Mouse (Mus musculus) stomach, postnatal 0 days (tissue): ENCODE results near the gene Cyba.

Experiments
- CTCF ChIP-seq: IDR thresholded peaks from 2 replicates; pipeline ENCODE4 v1.5.1; 2016; ENCODE audit warnings: antibody characterized with exemption, low read depth, mild to moderate bottlenecking, moderate library complexity
- EP300 ChIP-seq: optimal IDR thresholded peaks from 2 replicates; pipeline ENCODE3; 2016; ENCODE audit warnings: antibody characterized with exemption

DNA sequence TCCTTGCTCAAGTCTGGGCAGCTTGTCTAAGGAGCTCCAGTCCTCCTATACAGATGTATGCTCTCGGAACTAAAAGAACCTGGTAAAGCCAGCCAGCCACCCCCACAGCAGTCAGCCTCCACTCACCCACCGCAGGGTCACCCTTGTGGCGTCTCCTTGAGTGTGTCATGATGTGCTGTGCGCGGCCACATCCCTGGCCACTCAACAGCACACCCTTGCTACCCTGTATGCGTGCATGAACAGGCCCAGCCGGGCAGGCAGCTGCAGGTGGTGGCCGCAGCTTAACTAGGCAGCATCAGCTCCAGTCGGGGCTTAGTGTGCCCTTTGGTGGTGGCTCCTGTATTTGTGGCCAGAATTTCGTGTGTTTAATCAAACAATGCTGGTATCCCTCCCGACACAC is 24.4 kb upstream of the Cyba start:
- TF ChIP-seq CTCF, result no peak
- no peak for TF ChIP-seq EP300
